Mouse (Mus musculus) megakaryocyte progenitor cell, adult 5-6 weeks (primary cell): ENCODE measurements around the gene Lipo4. TPM values are rescaled to one million over a fixed set of nuclear protein-coding genes. Genes with fewer than 3 reads are reported as not detected.
"Not testable (repeated sequence)": the region's sequence is repeated elsewhere in the genome, so short reads cannot be mapped to it uniquely, and the experiment has no call there.

Source experiments
- ATAC-seq: replicated peaks from 2 replicates; pipeline ENCODE4 v1.8.0; 2016; ENCODE audit warnings: mild to moderate bottlenecking, moderate TSS enrichment, inconsistent platforms; ENCODE audit not compliant: poor library complexity
- total RNA-seq, 2 experiments: library from RNA; stranded (forward) in 1 of 2; stranded (reverse) in 1 of 2; fragments of 157-497, 149-512 nt in 1 of 2; fragments of 200-1000 nt in 1 of 2; gene quantifications; 2 replicates each; pipeline versions ENCODE4 v1.2.3 to v1.2.4; 2015 to 2017

Gene Lipo4
- total RNA-seq (2015) = not detected in 2 replicates
- not detected in 2 replicates for total RNA-seq (2017)

DNA sequence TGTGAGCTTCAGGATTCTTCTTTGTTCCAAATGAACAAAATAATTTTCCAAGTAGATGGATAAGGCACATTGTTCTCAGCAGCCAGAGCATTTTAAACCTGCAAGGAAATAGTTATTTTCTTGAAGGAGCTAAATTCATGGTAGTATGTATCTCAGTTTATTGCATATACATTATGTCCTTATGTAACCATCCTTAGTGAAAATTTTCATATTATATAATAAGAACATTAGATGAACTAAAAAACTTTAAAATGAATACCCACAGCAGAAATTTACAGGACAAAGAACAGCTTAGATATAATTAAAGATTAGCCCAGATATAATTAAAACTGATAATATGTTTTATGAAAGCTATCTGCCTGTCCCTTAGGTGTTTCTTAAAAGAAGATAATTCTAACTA, at the start of gene Lipo4:
Gene Lipo4, minus strand, starts transcription at position 101 of the 400 bp plus-strand sequence.
- no peak for ATAC-seq

DNA sequence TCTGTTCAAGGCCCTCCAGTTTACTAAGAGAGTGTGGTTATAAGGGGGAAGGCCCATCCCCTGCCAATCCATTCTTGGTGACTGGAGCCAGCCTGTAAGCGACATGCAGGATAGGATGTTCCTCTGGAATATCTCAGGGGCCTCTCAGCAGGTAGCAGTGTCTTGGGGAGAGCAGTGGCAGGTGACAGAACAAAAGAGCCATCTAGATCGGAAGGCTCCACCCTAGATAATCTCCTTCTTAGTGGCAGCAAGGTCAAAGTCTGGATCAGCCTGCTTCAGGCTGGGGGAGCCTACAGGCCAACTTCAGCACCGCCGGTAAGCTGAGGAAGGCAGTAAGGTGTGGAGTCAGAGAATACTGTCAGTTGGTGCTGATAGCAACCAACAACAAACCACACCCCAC, 61.2 kb downstream of the Lipo4 start:
- not testable (repeated sequence) for ATAC-seq

GRCm38 (mm10) chr19:33453725-33454124, 63.9 kb downstream of the Lipo4 start:
- no peak for ATAC-seq

Other genes starting within 250 kb of the Lipo4 start
- 2.1 and 4.1 TPM in 2 replicates for gene Rnls, start 125.5 kb downstream of the Lipo4 start, total RNA-seq (2015)
- gene Rnls, start 125.5 kb downstream of the Lipo4 start, total RNA-seq (2017) = 0.47 and 1.7 TPM in 2 replicates
- not detected in 2 replicates for gene Gm8978, start 107.5 kb upstream of the Lipo4 start, total RNA-seq (2015)
- not detected in 2 replicates for gene Gm8978, start 107.5 kb upstream of the Lipo4 start, total RNA-seq (2017)
- 0.15 TPM in 1 of 2 replicates, not detected in the other for gene Lipo2, start 233.6 kb upstream of the Lipo4 start, total RNA-seq (2015)
- gene Lipo2, start 233.6 kb upstream of the Lipo4 start, total RNA-seq (2017) = not detected in 2 replicates
- 19.9 and 21.1 TPM in 2 replicates for gene Lipo3, start 244.2 kb upstream of the Lipo4 start, total RNA-seq (2015)
- gene Lipo3, start 244.2 kb upstream of the Lipo4 start, total RNA-seq (2017) = 9.7 and 9.9 TPM in 2 replicates